Mouse (Mus musculus) liver, embryonic 16.5 days (tissue): ENCODE results near the gene Wwtr1. TPM values are rescaled to one million over a fixed set of nuclear protein-coding genes. Genes with fewer than 3 reads are reported as not detected.

Experiments used
- ATAC-seq: fragments of 200-750 bp; cut with Nextera tagmentation; 2 replicates; pipeline ENCODE4 v1.8.0; 2017; ENCODE audit warnings: low read depth, mild to moderate bottlenecking, moderate number of reproducible peaks, moderate library complexity
- H3K27ac ChIP-seq: fragments of 300-500 bp; sonication (generic); 2 replicates; pipeline ENCODE4 v1.5.1; 2014; ENCODE audit warnings: mild to moderate bottlenecking, low read length
- H3K27me3 ChIP-seq: fragments of 300-500 bp; sonication (generic); 2 replicates; pipeline ENCODE4 v1.6.1; 2014; ENCODE audit warnings: low read depth, low read length, mixed read lengths; ENCODE audit not compliant: control insufficient read depth, insufficient read depth
- H3K36me3 ChIP-seq: fragments of 300-500 bp; sonication (generic); 2 replicates; pipeline ENCODE4 v1.6.1; 2014; ENCODE audit warnings: mild to moderate bottlenecking; ENCODE audit not compliant: control insufficient read depth, insufficient read depth
- H3K4me1 ChIP-seq: fragments of 300-500 bp; sonication (generic); 2 replicates; pipeline ENCODE4 v1.6.1; 2014; ENCODE audit warnings: low read depth, low read length, mixed read lengths; ENCODE audit not compliant: control insufficient read depth
- H3K4me2 ChIP-seq: fragments of 300-500 bp; sonication (generic); 2 replicates; pipeline ENCODE4 v1.6.1; 2014; ENCODE audit warnings: low read depth, low read length, mixed read lengths
- H3K4me3 ChIP-seq: fragments of 300-500 bp; sonication (generic); 2 replicates; pipeline ENCODE4 v1.5.1; 2014; ENCODE audit warnings: low read depth, mild to moderate bottlenecking, low read length
- H3K9ac ChIP-seq: fragments of 300-500 bp; sonication (generic); 2 replicates; pipeline ENCODE4 v1.6.1; 2014; ENCODE audit warnings: low read depth, low read length
- H3K9me3 ChIP-seq: fragments of 300-500 bp; sonication (generic); replicated peaks from 2 replicates; pipeline ENCODE4 v1.6.1; 2016; ENCODE audit warnings: low read length; ENCODE audit not compliant: control insufficient read depth
- WGBS: fragments of 180-500 bp; shearing (Covaris S2); extraction: QIAGEN DNeasy Blood & Tissue Kit; methylation state at CpG from one replicate; pipeline ENCODE4 v1.1.7; 2014; ENCODE audit not compliant: insufficient replicate concordance; 5-methylcytosine and 5-hydroxymethylcytosine counted together
- microRNA-seq: library from miRNA; unstranded; fragments of <30 nt; microRNA quantifications from one replicate; pipeline ENCODE4, GENCODE M21; 2016
- polyA plus RNA-seq: library from polyadenylated mRNA; unstranded; fragments of >200 nt; fragmentation: Nextera tagmentation; extraction: Ambion mirVana; gene quantifications from 2 replicates; pipeline ENCODE4 v1.2.1, GENCODE M21; 2015

Wwtr1 gene
- polyA plus RNA-seq, 1 experiment from 2014 or later = 1.5 TPM

DNA sequence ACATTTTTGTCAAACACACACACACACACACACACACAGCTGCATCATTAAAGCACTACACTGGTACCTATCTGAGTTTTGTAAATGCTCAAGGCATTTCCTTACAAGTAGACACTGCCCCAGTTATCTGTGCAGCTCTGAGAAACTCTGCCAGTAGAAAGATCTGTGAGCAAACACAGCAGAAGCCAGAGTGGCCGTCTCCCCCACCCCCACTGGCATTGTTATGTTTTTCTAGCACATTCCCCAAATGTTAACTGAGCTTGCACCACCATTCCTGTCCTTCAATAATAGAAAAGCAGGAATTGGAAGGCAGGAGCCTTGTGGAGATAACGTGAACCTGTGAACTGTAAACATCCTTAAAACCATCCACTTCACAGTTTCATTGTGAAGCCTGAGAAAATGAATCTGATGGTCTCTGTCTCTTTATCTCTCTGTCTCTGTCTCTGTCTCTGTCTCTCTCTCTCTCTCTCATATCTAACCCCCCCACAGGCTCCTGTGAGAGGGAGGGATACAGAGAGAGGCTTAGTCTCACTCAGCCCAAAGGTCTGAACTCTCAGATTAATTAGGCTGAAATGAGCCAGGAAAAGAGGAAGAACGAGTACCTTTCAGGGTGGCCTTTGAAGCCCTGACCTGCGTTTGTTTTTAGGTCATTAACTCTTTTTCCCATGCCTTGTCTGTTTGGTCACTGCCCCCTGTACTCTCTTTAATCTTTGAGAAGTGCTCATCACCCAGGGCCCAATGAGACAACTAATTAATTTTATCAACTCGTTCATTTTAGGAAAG is 146.8 kb downstream of the Wwtr1 start:
- no peaks in the 10 kb centered on the region for H3K9me3 ChIP-seq
- no peaks in the 10 kb centered on the region for H3K27me3 ChIP-seq
- no peak overlapping the region for H3K9ac ChIP-seq
- no peak for ATAC-seq
- H3K4me1 ChIP-seq = no peaks in the 10 kb centered on the region
- H3K4me2 ChIP-seq = 0 out of 2 replicates have a peak overlapping the region, but pooled peaks have one; percentile 11
- H3K36me3 ChIP-seq = no peaks in the 10 kb centered on the region
- no peak overlapping the region for H3K4me3 ChIP-seq
- 22% methylated on average over 5 of the region's 5 CpGs for WGBS
- no peak overlapping the region; the same call in 1 of the 2 replicates for H3K27ac ChIP-seq

DNA sequence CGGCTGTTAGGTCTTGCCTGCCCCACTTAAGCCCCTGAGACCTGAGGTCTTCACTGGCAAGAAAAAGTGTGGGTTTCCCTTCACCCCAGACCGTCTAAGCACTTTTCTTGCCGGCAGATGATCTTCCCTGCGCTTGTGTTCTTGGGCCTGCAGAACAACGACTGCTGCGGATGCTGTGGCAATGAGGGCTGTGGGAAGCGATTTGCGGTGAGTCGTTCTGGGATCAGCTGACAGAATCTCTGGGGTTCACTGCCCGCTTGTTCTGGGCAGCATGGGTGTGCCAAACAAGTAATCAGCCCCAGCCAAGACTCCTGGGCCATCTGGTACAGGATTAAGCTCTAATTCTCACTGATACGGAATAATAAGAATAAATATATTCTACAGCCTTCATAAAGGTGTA is 149.4 kb downstream of the Wwtr1 start:
- Histone ChIP-seq H3K27ac (no peak overlapping the region), H3K4me1 (no peaks in the 10 kb centered on the region), H3K27me3 (no peaks in the 10 kb centered on the region), H3K4me2 (peak overlapping the region; percentile 41; the same call in 1 of the 2 replicates), H3K36me3 (no peaks in the 10 kb centered on the region), H3K9ac (0 out of 2 replicates have a peak overlapping the region, but pooled peaks have one; percentile 2), H3K4me3 (peak overlapping the region; percentile 35), H3K9me3 (no peaks in the 10 kb centered on the region)
- ATAC-seq = no peak
- 65% methylated on average over 11 of the region's 11 CpGs for WGBS

GRCm38 (mm10) chr3:57425089-57425730 is 150.5 kb downstream of the Wwtr1 start, which contains the start of gene Tm4sf4:
Tm4sf4 (plus strand) TSS chr3:57425314.
- H3K4me2 ChIP-seq = peak within 1 kb of the TSS; percentile 15; the same call in 1 of the 2 replicates
- no peaks in the 10 kb centered on the region for H3K9me3 ChIP-seq
- H3K9ac ChIP-seq = peak within 1 kb of the TSS; percentile 0; the same call in 1 of the 2 replicates
- peak within 1 kb of the TSS; percentile 31; the same call in 1 of the 2 replicates for H3K27ac ChIP-seq
- peak; percentile 59 for ATAC-seq
- no peaks in the 10 kb centered on the region for H3K36me3 ChIP-seq
- H3K4me3 ChIP-seq = peak within 1 kb of the TSS; percentile 35
- 71% methylated on average over 10 of the region's 10 CpGs for WGBS
- H3K4me1 ChIP-seq = no peaks in the 10 kb centered on the region
- H3K27me3 ChIP-seq = no peaks in the 10 kb centered on the region

DNA sequence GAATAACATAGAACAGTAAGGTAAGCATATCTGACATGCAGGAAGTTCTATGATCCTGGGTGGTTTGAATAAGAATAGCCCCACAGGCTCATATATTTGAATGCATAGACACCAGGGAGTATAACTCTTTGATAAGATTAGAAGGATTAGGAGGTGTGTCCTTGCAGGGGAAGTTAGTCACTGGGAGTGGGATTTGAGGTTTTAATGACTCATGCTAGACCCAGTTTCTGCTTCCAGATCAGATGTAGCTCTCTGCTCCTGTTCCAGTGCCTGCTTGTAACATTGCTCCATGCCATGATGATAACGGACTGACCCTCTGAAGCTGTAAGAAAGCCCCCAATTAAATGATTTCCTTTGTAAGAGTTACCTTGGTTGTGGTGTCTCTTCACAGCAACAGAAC is 155.1 kb downstream of the Wwtr1 start:
- Histone ChIP-seq H3K9ac (no peak overlapping the region), H3K4me3 (no peak overlapping the region), H3K9me3 (no peaks in the 10 kb centered on the region), H3K4me1 (no peaks in the 10 kb centered on the region), H3K27me3 (no peaks in the 10 kb centered on the region), H3K4me2 (no peak overlapping the region), H3K36me3 (no peaks in the 10 kb centered on the region), H3K27ac (no peak overlapping the region)
- WGBS = 58% methylated on average over 1 of the region's 1 CpGs
- ATAC-seq = no peak

DNA sequence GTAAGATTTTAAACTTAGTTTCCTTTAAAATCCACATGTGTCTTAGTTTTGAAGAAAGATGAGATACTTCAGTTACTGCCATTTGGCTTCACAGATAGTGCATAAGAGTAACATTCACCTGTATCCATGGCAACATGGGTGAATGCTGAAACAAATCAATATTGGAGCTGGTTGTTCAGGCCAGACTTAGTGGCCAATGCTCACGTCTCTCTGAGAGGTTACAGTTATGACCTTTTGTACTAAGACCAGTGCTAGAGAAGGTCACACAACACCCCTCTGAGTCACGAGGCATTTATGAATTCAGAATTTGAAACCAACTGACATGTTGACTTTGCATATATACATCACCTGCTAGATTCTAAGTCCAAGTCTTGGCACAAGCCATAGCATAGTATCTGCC is 155.5 kb downstream of the Wwtr1 start:
- Histone ChIP-seq H3K4me3 (no peak overlapping the region), H3K9me3 (no peaks in the 10 kb centered on the region), H3K4me1 (no peaks in the 10 kb centered on the region), H3K36me3 (no peaks in the 10 kb centered on the region), H3K4me2 (no peak overlapping the region), H3K9ac (no peak overlapping the region), H3K27me3 (no peaks in the 10 kb centered on the region), H3K27ac (no peak overlapping the region)
- ATAC-seq = peak; percentile 82
- 33% methylated on average over 2 of the region's 2 CpGs for WGBS

GRCm38 (mm10) chr3:57411535-57411934 is 164.2 kb downstream of the Wwtr1 start:
- Histone ChIP-seq H3K4me2 (no peak overlapping the region), H3K27ac (no peak overlapping the region), H3K4me1 (no peaks in the 10 kb centered on the region), H3K9ac (no peak overlapping the region), H3K4me3 (no peak overlapping the region), H3K36me3 (no peaks in the 10 kb centered on the region), H3K27me3 (no peaks in the 10 kb centered on the region), H3K9me3 (no peaks in the 10 kb centered on the region)
- ATAC-seq = no peak
- WGBS = 50% methylated on average over 4 of the region's 4 CpGs

Small RNA genes lying within 50 kb of the gene (microRNA-seq; reads per million reads assigned to microRNA genes)
- not detected for gene Mir6377

Other genes with a start within 250 kb of the Wwtr1 start
- gene Tm4sf4, start 150.6 kb downstream of the Wwtr1 start, polyA plus RNA-seq = 96.1 and 98.8 TPM in 2 replicates
- 22.0 and 25.6 TPM in 2 replicates for gene Commd2, start 75.8 kb upstream of the Wwtr1 start, polyA plus RNA-seq
- not detected in 2 replicates for gene Ankub1, start 116.9 kb upstream of the Wwtr1 start, polyA plus RNA-seq
- 48.0 and 48.6 TPM in 2 replicates for gene Rnf13, start 160.2 kb upstream of the Wwtr1 start, polyA plus RNA-seq